Mouse (Mus musculus): Measurements from ENCODE around the gene Pdcd11. TPM values are rescaled to one million over a fixed set of nuclear protein-coding genes. Genes with fewer than 3 reads are reported as not detected.

Pdcd11 gene
- polyA plus RNA-seq (2015; fragmentation: Illumina TruSeq; extraction: RNeasy Lipid Tissue Mini Kit (QIAGEN cat#74804); ENCODE audit: insufficient read depth, low replicate concordance), result 17.8 TPM

GRCm38 (mm10) chr19:47090550-47091156 lies at the start of gene Pdcd11, which contains the start of gene Usmg5:
Pdcd11 (plus strand) TSS chr19:47090768.
Usmg5 (minus strand) TSS chr19:47090647.

GRCm38 (mm10) chr19:47050271-47051032 lies 40.1 kb upstream of the Pdcd11 start, which contains the start of gene Pcgf6:
Pcgf6 (minus strand) TSS chr19:47050906.

GRCm38 (mm10) chr19:47067096-47067882 lies 23.3 kb upstream of the Pdcd11 start, which contains the start of gene Taf5:
Taf5 (plus strand) TSS chr19:47067746.

GRCm38 (mm10) chr19:47137771-47138421 lies 47.3 kb downstream of the Pdcd11 start, which contains the start of gene Calhm2:
Calhm2 (minus strand) TSS chr19:47138294.

GRCm38 (mm10) chr19:47144154-47144553 lies 53.6 kb downstream of the Pdcd11 start, which contains the start of gene Calhm1:
Calhm1 (minus strand) TSS chr19:47144254.

GRCm38 (mm10) chr19:47157664-47158063 lies 67.1 kb downstream of the Pdcd11 start, which contains the start of gene Calhm3:
Calhm3 (minus strand) TSS chr19:47157764.

GRCm38 (mm10) chr19:47178431-47179271 lies 88.1 kb downstream of the Pdcd11 start, which contains the start of gene Neurl1a:
Neurl1a (plus strand) TSS chr19:47178820.

Other genes with a start within 250 kb of the Pdcd11 start
- gene Ina, start 76.1 kb upstream of the Pdcd11 start, polyA plus RNA-seq (2015; fragmentation: Illumina TruSeq; extraction: RNeasy Lipid Tissue Mini Kit (QIAGEN cat#74804); ENCODE audit: insufficient read depth, low replicate concordance), result not detected
- 60.9 TPM for gene Nt5c2, start 75.6 kb upstream of the Pdcd11 start, polyA plus RNA-seq (2015; fragmentation: Illumina TruSeq; extraction: RNeasy Lipid Tissue Mini Kit (QIAGEN cat#74804); ENCODE audit: insufficient read depth, low replicate concordance)
- gene Pcgf6, start 39.9 kb upstream of the Pdcd11 start, polyA plus RNA-seq (2015; fragmentation: Illumina TruSeq; extraction: RNeasy Lipid Tissue Mini Kit (QIAGEN cat#74804); ENCODE audit: insufficient read depth, low replicate concordance), result 34.3 TPM
- gene Taf5, start 23.0 kb upstream of the Pdcd11 start, polyA plus RNA-seq (2015; fragmentation: Illumina TruSeq; extraction: RNeasy Lipid Tissue Mini Kit (QIAGEN cat#74804); ENCODE audit: insufficient read depth, low replicate concordance), result 11.7 TPM
- gene Usmg5, start 121 bp upstream of the Pdcd11 start, polyA plus RNA-seq (2015; fragmentation: Illumina TruSeq; extraction: RNeasy Lipid Tissue Mini Kit (QIAGEN cat#74804); ENCODE audit: insufficient read depth, low replicate concordance), result 431 TPM
- gene Calhm2, start 47.5 kb downstream of the Pdcd11 start, polyA plus RNA-seq (2015; fragmentation: Illumina TruSeq; extraction: RNeasy Lipid Tissue Mini Kit (QIAGEN cat#74804); ENCODE audit: insufficient read depth, low replicate concordance), result 17.5 TPM
- gene Calhm1, start 53.5 kb downstream of the Pdcd11 start, polyA plus RNA-seq (2015; fragmentation: Illumina TruSeq; extraction: RNeasy Lipid Tissue Mini Kit (QIAGEN cat#74804); ENCODE audit: insufficient read depth, low replicate concordance), result not detected
- not detected for gene Calhm3, start 67.0 kb downstream of the Pdcd11 start, polyA plus RNA-seq (2015; fragmentation: Illumina TruSeq; extraction: RNeasy Lipid Tissue Mini Kit (QIAGEN cat#74804); ENCODE audit: insufficient read depth, low replicate concordance)
- gene Neurl1a, start 88.1 kb downstream of the Pdcd11 start, polyA plus RNA-seq (2015; fragmentation: Illumina TruSeq; extraction: RNeasy Lipid Tissue Mini Kit (QIAGEN cat#74804); ENCODE audit: insufficient read depth, low replicate concordance), result 0.32 TPM